Mouse (Mus musculus): ENCODE data around the gene Sulf2. TPM values are rescaled to one million over a fixed set of nuclear protein-coding genes. Genes with fewer than 3 reads are reported as not detected.

Sulf2 gene
- total RNA-seq, 2 experiments from 2014 or later, result 8.7 to 12.3 TPM

GRCm38 (mm10) chr2:166150584-166150983, 4.9 kb downstream of the Sulf2 start:
- no peak for DNase-seq (ENCODE audit: low spot score)

DNA sequence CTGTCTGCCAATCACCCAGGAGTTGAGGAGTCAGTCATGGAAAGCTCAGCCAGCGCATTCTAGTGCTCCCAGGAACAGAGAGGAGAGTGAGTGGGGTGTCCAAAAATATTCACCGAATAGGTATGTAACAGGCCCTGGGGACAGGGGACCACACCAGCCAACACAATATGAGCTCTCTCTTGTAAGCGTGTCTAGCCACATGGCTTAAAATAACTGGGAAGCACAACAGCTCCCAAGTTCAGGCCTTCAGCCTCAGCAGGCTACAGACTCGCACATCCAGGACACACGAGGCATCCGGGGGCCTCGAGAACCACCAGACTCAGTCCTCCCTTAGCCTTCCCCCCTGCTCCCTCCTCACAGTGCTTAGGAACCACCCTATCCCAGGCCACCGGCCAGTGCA, 6.0 kb downstream of the Sulf2 start:
- DNase-seq (ENCODE audit: low spot score), result no peak

- DNase-seq (ENCODE audit: low spot score), result no peak
These were observed 6.7 kb downstream of the Sulf2 start for GRCm38 (mm10) chr2:166148672-166149332.

DNA sequence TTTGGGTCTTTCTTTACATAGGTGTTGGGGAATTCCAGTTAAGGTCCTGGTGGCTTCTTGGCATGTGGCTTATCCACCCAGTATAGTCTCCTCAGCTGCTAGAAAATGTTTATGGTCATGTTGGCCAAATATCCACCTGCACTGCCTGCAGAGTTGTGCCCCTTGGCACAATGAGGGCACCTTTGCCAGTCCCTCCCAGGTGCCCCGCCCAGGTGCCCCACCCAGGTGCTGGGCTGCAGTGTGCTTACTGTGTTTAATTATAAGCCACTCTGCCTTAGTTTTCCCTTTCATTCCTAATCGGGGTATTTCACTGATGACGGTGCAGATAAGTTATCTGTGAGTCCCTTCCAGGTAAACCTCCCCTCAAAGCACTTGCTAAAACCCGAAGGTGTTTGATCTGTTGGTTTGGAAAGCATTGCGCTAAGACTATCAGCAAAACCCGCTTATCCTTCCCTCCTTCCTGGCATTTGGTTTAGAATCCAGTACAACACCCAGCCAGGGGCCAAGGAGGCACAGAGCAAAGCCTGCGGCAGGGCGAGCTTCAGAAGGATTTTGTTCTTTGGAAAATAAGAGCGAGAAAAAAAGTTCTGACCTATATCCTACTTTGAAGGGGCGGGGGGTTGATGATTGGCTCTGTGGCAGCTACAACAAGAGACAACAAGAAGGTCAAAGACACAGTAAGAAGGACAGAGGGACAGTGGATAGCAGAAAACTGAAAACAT, 7.4 kb downstream of the Sulf2 start:
- no peak for DNase-seq (ENCODE audit: low spot score)

DNA sequence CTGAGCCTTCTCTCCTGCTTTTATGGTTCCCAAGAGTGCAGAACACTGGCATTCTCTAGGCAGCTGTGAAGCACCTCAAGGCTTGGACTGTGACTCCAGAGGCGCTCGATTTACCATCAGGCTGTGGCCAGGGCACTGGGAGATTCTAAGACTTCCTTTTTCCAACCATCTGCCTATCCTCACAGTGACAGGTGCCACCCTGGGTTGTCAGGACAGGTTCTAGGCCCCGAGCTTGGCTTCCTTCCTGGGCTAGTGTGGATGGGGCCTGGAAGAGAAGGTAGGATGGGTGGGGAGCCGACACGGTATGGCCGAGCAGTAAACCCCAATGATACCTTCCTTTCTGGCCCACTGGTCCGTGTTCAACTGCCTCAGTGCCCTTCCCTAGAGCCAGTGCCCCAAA, 9.0 kb downstream of the Sulf2 start:
- DNase-seq (ENCODE audit: low spot score), result no peak

DNA sequence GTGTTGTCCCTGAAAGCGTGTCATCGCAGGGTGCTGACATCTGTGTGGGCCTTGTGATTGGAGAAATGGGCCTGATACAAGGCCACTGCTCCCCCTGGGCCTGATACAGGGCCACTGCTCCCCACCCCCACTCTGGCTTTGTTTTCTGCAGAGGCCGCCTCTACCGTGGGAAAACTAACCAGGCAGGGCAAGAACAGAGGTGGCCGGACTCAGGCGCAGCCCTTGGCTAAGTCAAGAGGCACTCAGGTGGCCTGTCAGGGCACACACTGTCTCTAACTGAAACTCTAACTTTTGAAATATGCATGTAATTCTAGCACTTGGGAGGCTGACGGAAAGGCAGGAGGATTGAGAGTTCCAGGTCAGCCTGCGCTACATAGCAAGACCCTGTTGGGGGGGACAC, 10.4 kb downstream of the Sulf2 start:
- no peak for DNase-seq (ENCODE audit: low spot score)

- no peak for DNase-seq (ENCODE audit: low spot score)
These were observed 11.6 kb downstream of the Sulf2 start for GRCm38 (mm10) chr2:166143871-166144270.

- no peak for DNase-seq (ENCODE audit: low spot score)
These were observed 12.8 kb downstream of the Sulf2 start for GRCm38 (mm10) chr2:166142561-166143112.

GRCm38 (mm10) chr2:166141910-166142309, 13.6 kb downstream of the Sulf2 start:
- no peak for DNase-seq (ENCODE audit: low spot score)

DNA sequence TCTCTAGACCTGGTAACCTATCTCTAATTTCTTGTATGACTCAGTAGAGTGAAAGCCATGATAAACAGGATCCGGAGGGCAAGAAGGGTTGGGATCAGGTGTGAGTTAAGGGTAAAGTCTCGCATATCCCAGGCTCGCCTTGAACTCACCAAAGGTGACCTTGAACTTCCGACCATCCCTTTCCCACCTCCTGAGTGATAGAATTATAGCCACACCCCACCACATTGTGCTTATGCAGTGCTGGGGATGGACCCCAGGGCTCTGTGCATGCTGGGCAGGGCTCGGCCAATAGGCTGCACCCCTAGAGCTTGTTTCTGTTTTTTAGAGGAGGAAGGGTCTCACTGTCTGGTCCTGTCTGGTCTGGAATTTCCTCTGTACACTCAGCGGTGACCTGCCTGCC, 14.4 kb downstream of the Sulf2 start:
- DNase-seq (ENCODE audit: low spot score), result no peak

DNA sequence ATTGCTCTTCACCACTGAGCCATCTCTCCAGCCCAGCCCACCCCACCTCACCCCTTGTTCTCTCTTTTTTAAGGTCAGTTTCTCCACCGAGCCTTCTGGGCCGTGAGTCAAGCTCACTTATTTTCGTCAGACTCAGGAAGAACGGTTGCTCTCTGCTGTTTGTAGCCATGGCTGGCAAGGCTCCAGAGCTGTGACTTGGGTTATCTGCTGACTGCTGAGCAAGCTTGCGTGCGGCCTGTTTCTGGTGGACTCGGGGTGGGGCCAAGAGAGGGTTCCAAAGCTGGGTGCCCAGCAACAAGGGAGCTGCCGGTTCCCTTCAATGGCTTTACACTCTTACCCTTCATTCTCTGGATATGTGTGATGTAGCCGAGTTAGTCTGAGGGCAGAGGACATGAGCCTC, 15.0 kb downstream of the Sulf2 start:
- DNase-seq (ENCODE audit: low spot score), result peak; percentile 77

- DNase-seq (ENCODE audit: low spot score), result no peak
These were observed 17.2 kb downstream of the Sulf2 start for GRCm38 (mm10) chr2:166138308-166138707.

GRCm38 (mm10) chr2:166137467-166137866, 18.0 kb downstream of the Sulf2 start:
- DNase-seq (ENCODE audit: low spot score), result no peak

DNA sequence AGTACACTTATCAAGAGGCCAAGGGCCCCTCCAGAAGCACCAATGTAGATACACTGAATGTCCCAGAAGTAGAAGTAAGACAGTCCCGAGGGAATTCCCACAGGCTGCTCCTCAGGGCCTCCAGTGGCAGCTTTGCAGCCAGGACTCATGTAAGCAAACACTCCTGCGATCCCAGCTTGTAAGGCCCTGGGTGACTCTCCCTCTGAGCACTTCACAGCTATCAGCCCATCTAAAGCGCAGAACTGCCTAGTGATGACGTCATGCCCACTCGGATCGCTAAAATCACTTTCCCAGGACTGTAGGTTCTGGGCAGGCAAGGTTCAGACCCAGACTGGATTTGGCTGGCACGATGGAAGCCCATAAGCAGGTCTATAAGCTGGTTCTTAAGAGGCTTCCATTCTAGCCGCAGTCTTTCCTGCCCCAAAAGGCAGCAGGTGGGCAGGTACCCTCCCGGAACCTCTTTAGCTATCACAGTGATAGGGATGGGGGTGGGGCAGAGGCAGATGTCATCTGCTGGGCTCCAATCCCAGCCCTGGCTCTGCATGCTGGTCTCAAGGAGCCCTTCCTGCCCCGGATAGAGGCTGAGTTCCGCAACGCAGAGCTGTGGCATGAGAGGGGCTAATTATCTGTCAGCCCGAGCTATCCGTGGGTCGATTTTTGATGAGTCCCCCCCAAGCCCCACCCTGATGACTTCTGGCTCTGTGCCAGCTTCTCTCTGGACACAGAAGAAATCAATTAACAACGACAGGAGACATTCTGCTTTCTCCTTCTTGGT, 19.6 kb downstream of the Sulf2 start:
- DNase-seq (ENCODE audit: low spot score), result no peak

GRCm38 (mm10) chr2:166128756-166129155, 26.7 kb downstream of the Sulf2 start:
- DNase-seq (ENCODE audit: low spot score), result no peak

DNA sequence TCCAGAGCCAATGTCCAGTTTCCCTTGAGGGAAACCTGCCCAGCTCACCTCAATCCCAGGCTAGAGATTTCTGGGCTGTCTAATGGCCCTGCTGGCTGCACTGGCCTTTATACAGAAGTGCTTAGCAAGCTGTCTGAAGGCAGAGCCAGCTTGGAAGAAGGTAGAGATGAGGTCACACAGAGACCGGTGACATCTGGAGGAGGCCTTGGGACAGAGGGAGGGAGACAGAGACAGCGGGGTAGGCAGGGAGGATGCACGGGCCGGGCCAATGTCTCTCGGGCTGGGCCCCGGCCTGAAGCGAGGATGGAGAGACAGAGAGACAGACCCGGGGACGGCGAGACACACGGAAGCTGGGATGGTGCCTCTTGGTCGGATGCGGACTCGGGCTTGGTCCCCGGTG, 27.4 kb downstream of the Sulf2 start:
- DNase-seq (ENCODE audit: low spot score), result no peak

DNA sequence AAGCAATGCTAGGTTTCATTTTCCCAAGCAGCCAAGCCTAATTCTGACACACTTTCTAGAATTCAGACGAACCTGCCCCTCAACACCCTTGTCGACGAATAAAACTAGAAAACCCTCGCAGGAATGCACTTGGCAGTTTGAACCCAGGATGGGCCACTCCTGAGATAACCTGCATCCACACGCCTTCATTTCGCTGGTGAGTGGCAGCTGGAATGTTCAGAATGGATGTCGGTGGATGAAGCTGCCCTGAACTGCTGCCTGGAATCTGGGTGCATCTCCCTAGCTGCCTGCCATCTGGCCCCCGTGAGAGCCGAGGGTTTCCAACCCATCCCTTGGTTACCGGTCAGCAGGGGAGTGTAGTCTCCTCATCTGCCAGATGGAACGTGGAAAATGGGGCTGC, 29.1 kb downstream of the Sulf2 start:
- DNase-seq (ENCODE audit: low spot score), result no peak

GRCm38 (mm10) chr2:166125492-166126252, 29.8 kb downstream of the Sulf2 start:
- DNase-seq (ENCODE audit: low spot score), result no peak

GRCm38 (mm10) chr2:166125033-166125432, 30.4 kb downstream of the Sulf2 start:
- no peak for DNase-seq (ENCODE audit: low spot score)

DNA sequence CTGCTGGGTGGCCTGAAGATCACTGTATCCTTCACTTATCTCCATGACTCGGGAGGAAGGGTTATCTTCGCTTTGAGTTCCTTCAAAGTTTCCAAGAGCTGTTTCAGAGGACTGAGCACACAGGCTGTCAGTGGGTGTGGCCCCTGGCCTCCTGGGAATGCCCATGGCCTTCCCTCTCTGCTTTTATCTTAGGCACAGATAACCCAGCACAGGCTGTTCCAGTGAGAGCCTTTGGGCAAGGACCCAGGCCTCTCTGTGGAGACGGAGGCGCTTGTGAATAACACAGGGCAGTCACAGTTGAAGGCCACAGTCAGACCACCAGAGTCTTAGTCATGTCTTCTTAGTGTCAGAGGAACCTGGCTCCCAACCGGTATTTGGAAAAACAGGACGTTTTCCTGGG, 32.7 kb downstream of the Sulf2 start:
- DNase-seq (ENCODE audit: low spot score), result peak; percentile 49

DNA sequence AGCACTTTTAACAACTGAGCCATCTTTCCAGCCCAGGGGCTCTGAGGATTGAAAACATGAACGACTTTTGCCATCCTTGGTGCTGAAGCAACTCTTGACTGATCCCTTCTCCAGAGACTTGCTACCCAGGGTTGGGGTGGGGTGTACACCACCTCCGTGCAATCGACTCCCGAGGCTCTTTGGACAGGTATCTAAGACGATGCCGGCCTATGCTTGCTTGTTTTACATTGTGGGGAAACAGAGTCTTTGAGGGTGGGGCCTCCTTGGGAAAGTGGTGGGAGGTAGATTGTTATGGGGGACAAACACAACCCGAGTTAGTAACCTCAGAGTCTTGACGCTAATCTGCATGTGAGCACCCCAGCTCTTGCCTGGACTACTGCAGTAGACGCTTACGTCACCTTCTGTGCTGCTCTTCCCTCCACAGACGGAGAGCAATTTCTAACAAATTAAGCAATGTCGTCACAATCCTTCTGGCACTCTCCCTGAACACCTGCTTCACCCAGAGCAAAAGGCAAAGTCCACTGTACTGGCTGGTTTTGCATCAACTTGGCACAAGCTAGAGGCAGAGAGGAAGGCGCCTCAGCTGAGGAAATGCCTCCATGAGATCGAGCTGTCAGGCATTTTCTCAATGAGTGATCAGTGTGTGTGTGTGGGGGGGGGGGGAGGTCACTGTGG, 33.6 kb downstream of the Sulf2 start:
- no peak for DNase-seq (ENCODE audit: low spot score)

Data from gastrocnemius, adult 18-20 months (tissue).